Mouse (Mus musculus) layer of hippocampus, adult 9-10 months (tissue): ENCODE measurements around the gene Adamtsl2.

Experiments used
- DNase-seq: peaks from one replicate; pipeline ENCODE4 v3.0.0; 2022; ENCODE audit warnings: low spot score

The Adamtsl2 gene

DNA sequence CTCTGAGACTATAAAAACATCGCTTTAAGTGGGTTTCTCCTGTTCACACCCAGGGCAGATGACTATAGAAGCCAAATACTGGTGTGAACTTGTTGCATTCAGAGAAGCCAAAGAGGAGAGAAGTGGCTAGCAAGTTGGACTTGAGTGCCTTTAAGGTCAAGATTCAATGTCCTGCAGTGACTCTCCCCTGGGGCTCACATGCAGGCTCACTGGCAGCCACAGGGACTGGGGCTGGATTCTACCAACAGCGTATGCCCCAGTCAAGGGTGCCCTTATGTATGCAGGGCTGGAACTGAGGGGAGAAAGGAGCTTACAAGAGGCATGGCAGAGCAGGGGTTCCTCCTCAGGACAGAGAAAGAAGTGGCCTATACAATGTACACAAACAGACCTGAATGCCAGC lies 40.6 kb downstream of the Adamtsl2 start:
- no peak for DNase-seq

DNA sequence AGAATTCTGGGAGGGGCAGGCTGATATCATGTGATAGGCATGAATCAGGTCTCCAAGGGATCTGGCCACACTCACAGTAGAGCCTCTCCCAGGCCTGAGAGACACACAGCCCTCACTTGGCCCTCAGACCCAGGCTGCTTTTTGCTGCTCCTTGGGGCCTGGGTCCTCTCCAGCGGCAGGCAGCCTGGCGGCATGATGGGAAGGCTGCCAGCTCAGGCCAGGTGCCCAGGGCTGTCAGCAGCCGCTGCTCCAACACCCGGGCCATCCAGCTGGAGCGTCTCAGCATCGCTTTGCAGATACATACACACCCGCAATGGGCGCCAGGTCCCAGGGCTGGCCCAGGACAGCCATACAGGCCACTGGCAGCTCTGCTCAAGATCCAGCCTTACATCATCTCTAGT lies 41.1 kb downstream of the Adamtsl2 start:
- DNase-seq, result no peak

DNA sequence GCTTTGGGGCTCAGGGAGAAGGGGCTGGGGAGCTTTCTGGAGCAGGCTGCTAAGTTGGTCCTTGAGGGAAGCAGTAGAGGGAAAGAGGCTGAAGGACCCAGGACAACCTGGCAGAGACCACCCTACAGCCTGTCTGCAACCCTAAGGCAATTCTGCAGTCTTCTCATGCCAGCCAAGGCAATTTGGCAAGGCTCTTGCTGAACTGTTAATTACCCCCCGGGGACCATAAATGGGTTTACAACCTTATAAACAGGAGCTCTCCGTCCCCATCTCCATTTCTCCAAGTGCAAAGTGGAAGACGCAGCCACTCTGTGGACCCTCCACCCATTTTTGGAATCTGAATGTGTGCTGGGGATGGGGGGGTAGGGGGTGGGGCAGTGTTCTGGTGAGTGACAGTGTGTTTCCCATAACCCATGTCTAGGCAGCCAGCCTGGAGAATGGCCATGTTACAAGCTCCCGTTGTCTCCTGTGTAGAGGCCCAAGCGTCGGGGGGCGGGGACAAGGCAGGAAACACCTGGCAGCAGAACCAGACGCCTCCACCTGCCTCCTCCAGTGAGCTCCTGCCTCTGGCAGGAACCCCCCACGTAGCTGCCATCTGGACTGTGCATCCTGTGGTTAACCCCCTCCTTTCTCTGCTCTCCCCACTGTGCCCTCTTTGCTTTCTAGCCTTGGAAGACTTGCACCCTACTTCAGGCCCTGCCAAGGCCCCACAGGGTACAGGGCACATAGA lies 42.6 kb downstream of the Adamtsl2 start:
- DNase-seq, result no peak

DNA sequence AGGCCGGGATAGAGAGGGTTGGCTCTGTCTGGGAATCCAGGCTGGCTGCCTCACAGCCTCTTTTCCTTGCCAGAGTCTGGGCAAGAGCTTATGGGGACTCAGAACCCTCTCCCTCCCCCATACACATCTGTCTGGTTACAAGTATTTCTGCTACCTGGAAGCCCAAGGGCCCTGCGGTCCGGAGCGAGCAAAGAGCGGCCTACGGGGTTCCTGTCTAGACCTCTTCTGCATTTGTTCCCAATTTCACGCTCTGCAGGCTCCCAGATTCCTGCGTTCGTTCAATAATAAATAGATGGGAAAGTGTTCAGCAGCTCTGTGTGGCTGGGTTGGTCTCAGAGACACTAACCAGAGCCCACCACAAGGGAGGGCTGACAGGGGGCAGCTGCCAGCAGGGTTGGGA lies 43.4 kb downstream of the Adamtsl2 start:
- no peak for DNase-seq

DNA sequence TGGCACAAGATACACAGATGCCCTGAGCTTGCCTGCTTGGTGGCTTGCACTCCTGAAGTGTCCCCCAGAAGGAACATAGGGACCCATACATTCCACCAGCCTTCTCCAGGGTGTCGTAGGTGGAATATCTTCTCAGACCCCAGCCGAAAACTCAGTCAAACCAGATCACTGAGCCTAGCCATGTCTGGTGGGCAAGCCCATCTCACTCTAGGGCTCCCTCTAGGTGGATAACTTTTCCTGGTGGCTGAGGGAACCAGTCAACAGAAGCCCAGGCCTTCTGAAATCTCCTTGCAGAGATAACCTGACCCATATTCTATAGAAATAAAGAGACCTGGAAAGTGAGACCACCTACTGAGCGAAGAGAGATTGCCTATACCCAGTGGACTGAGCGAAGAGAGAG lies 43.9 kb downstream of the Adamtsl2 start:
- DNase-seq, result no peak

DNA sequence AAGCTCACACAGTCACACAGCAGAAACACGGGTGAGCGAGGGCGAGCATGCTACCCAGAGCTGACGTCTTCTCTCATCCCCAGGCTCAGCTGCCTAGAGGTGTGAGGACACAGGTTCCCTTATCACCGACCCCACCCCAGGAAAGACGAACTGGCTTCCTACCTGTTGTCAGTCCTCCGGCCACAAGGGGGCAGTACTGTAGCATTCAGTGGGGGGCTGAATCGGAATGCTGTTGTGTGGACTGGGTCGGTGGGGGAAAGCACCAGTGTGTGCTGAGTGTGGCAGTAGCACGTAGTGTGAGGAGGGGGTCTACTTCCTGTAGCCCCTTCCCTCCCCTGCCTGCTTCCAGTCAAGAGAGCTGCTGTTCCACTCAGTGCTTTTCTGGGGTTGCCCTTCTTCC lies 46.8 kb downstream of the Adamtsl2 start:
- DNase-seq, result no peak

DNA sequence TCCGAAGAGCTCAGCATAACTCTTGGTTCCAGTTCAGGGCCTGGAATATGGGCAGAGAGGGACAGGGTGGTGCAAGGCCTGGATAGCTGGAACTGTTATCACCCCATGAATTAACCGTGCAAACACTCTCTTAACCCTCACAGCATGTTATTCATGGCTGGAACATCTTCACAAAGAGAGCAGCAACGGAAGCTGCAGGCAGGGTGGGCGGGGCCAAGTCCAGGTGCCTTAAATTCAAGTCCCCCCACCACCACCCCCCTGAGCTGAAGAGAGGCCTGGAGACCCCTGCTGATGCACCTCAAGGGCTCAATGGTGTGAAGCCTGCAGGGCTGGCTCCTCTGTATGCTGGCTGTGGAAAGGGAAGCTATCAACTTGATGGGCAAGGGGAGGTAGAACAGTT lies 47.3 kb downstream of the Adamtsl2 start:
- no peak for DNase-seq

DNA sequence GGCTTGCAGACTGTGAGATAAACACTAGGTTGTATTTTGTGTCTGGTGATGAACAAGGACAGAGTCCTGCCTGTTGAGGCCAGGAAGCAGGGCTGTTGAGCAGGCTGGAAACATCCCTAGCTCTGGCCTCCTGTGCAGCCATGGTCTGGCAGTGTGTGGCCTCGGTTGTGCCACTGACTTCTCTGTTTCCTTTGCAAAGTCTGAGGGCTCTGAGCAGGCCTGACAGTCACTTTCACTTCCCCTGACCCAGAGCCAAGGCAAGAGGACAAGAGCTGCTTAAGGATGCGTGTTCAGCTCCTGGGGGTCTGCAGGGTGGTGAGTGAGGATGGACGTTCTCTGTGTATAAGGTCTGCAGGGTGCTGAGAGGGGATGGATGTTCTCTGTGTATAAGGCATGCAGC lies 49.8 kb downstream of the Adamtsl2 start:
- DNase-seq, result no peak

DNA sequence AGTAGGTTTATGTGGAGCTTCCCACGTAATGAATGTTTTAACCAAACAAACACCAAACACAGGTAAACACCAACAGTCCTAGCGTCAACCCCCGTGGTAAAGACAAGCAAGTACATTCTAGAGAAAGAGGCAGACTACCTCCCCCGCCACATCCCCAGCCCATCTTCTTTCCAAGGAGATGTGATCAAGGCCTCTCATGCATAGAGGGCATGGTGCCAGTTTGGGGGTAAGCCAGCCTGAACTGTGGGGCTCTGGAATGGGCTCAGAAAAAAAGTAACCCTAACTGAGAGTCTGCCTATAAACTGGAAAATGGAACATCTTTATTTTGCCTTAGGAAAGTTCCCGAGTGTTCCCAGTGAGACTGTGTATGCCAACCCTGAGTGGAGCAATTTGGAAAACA lies 56.8 kb downstream of the Adamtsl2 start:
- no peak for DNase-seq

DNA sequence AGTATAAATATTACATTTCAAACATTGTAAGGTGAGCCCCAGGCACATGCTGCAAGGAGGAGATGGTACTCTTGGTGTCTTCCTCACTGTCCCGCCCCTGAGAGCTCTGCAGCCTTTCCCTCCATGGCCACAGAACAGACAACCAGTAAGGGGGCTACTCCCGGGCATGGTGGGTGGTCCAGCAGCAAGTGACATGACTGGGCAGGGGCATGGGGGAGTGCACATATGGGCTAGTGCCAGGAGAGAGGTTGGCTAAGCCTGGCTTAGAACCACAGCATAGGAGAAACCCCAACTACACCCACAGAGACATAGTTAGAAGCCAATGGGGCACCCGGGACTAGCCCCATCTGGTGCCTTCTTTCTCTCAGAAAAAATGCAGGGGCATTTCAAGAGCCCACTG lies 57.2 kb downstream of the Adamtsl2 start:
- DNase-seq, result no peak

DNA sequence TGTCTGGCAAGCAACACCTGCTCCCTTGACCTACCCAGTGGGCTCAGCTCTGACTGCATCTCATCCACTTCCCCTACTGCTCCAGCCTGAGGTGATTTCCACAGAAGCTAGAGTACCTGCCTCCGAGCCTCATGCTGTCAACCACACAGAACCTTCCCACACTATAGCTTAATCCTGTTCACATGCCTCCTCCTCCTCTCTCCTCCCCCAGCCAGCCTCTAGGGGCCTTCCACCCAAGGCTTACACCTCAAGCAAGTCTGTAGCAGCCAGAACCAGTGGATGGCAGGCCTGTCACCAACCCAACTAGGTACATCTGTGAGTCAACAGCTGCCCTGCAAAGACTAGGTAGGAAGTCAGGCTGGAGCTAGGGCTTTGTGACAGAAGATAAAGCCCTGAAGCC lies 57.6 kb downstream of the Adamtsl2 start:
- DNase-seq, result no peak

DNA sequence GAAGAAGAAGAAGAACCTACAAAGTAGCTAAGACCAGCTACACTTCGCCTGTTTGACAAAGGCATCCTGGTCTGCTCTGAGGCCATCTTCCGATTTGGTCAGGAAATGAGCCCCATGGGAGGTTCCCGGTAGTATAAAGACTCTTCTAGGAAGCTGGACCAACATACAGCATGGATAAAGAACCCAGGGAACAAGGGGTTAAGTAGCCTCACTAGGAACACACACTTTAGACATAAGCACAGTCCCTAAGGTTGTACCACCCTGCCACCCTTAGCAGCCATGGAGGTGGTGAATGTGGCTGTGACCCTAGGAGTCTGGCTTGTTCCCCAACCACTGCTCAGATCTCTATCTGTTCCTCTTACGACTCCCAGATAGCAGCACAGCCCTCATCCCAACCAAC lies 59.2 kb downstream of the Adamtsl2 start:
- DNase-seq, result no peak

DNA sequence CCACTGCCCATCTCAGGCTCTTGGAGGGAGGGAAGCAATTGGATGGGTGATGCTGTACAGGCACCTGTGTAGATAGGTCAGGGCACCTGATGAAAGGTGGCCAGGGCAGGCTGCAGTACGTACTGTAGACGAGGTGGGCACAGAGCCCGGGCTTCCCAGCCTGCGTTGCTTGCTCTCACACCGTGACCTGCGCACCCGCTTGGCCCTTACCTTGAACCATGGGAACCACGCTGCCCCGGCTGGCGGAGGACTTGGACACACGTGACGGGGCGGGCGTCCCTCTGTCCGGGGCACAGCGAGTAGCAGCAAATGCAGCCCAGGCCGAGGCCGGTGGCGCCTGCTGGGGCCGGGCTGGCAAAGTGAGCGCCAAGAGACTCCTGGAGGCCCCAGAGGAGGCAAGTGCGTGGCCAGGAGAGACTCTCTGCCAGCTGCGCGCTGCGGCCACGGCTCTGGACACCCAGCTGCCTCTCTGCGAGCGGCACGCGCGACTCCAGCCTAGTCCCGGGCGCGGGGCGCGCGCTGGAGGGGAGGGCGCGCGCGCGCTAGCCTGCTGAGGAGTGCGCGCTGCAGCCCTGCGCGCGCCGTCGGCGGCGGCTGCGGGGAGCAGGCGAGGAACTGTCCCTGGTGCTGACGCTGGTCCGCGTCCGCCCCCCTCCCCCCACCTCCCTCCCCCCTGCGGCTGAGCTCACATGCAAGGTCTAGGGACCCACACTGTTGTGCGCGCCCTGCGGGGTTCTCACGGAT lies 62.9 kb downstream of the Adamtsl2 start, which contains the start of gene Fam163b:
TSS of gene Fam163b (minus strand) at position 542 of the 744 bp plus-strand sequence.
- DNase-seq, result no peak

DNA sequence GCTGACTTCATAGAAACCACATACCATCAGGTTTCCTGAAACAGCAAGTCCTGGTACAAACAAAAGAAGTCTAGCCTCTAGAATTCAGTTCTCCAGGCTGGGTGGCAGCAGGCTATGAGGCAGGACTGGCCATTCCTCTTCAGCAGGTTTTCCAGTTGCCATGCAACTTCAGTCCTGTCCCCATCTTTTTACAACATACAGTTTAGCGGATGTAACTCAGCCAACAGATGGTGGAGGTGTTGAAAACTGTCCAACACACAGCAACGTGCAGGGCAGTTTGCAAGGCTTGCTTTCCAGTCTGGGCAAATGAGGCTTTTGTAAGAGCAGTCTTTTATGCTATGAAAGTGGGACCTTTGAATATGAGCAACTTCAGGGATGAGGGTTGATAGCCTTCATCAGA lies 65.8 kb downstream of the Adamtsl2 start:
- no peak for DNase-seq

DNA sequence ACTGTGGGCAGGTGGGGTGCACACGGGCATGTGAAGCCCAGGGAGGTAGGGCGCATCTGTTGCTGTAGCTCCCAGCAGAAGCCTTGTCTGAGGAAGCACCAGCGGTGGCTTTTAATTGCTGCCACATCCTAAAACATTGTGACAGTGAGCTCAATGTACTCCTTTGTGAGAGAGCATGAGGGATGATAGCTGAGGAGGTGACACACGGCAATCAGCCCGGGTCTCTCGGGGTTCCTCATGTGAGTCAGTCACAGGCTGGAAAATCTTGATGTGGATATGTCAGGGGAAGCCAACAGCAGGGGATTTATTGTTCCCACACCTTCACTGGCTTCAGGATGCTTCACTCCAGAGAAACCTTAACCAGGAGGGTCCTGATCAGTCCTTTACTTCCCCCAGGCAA lies 67.7 kb downstream of the Adamtsl2 start:
- no peak for DNase-seq

DNA sequence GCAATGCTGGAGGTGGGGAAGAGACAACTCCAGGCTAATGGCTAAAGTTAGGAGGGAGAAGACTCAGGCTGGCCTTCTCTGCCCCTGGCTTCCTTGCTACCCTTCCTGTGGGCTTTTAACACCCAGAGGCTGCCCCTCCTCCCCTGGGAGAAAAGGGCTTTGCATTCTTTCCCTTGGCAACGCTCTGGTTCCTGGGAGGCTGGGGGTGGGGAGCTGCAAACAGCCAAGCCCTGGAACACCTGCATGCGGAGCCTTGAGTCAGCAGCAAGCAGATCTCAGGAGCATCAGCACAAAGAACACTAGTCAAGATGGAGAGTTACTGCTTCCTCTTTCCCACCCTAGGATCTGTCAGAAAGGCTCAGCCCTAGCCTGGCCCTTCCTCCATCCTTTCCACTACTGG lies 70.3 kb downstream of the Adamtsl2 start:
- DNase-seq, result no peak

DNA sequence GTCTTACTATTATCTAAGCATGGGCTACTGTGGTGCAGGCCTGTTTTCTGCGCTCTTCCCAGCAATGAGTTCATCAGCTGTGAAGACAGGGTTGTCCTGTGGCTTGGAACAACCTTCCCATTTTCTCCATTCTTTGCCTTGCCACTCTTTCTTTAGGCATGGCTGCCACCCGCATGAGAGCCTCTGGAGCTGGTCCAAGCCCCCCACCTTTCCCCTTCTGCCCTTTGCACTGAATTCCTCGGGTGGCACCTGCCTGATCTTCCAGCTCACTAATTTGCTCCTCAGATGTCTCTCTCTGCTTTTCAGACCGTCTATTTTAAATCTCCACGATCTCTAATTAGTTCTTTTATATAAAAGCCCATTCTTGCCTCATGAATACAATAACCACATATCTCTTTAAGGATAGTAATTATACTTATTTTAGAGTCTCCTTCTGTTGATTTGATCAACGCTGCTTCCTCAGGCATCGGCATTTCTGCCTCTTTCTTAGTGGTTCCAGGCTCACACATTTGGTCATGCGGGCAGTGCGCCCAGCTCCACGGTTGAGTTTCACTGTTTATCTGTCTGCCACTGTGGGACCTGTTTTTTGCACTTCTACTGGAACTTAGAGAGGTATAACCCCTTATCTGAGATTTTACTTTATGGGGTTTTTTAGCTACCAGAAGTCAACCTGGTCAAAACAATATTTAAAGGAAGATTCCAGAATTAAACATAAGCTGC lies 75.4 kb downstream of the Adamtsl2 start:
- no peak for DNase-seq

DNA sequence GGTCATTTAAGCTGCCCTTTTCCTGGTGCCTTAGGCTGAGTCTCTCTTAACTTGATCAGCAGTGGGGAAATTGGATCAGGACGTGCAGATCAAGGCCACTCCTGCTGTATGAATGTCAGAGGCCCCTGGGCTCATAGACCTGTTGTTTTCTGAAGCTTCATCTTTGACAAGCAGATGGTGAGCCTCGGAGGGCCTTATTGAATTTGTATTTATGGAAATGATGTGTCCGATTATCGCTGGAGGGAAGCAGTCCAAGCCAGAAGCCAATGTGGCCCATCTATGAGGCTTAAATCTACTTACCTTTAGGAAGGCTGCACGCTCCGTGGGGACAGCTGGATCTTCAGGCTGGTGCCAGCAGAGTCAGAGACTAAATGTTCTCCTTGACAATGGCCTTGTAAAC lies 77.4 kb downstream of the Adamtsl2 start:
- no peak for DNase-seq
